Mouse (Mus musculus) testis, adult 2 months (tissue): Measurements from ENCODE around the gene Kif6.

ENCODE experiments used
- CTCF ChIP-seq: fragments of 200-500 bp; IDR thresholded peaks from 2 replicates; pipeline ENCODE4 v1.5.1; 2012; ENCODE audit warnings: low read depth, mild to moderate bottlenecking, inconsistent platforms, low read length, moderate library complexity; ENCODE audit not compliant: control insufficient read depth, insufficient read depth, insufficient replicate concordance
- POLR2A ChIP-seq: fragments of 200-500 bp; IDR thresholded peaks from 2 replicates; pipeline ENCODE4 v1.6.1; 2012; ENCODE audit warnings: low read depth, mild to moderate bottlenecking, inconsistent platforms, low read length, moderate library complexity; ENCODE audit not compliant: control insufficient read depth

- TF ChIP-seq CTCF: no peak
- no peak for TF ChIP-seq POLR2A
These were observed 27.4 kb downstream of the Kif6 start for GRCm38 (mm10) chr17:49642336-49642735.
